Mouse (Mus musculus): ENCODE results near the gene Mrpl22.

DNA sequence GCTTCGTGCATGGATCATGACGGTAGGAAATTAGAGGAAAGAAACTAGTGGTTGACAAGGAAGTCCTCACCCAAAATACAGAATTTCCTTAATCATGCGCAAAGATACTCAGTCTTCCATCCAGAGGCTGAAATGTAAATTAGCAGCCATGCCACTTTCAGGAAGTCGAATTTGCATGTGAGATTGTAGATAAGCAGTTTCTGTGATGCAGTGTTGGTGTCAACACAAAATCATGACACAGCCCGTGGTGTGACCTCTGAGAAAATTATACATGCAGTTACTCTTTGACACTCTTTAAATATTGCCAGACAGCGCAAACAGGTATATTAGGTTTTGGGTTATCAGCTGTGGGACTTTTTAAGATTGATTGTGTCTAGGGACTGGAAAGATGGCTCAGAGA, 18.2 kb downstream of the Mrpl22 start:
- TF ChIP-seq CTCF (conservative IDR thresholded peaks at IDR 0.05; ENCODE audit: low read length) (no peak), POU5F1 (IDR thresholded peaks at IDR 0.05; ENCODE audit: borderline replicate concordance, low read length) (no peak)
